Mouse (Mus musculus) kidney, adult 2 months (tissue): ENCODE results near the gene Ssr2. TPM values are rescaled to one million over a fixed set of nuclear protein-coding genes. Genes with fewer than 3 reads are reported as not detected.

ENCODE experiments used
- DNase-seq: peaks from one replicate; pipeline ENCODE4 v3.0.0; 2021
- H3K27ac ChIP-seq: fragments of 200-500 bp; 2 replicates; pipeline ENCODE4 v1.5.1; 2012; ENCODE audit warnings: low read depth, low read length, control low read depth, inconsistent platforms; ENCODE audit not compliant: insufficient read depth
- H3K27me3 ChIP-seq: fragments of 200-500 bp; replicated peaks from 2 replicates; pipeline ENCODE4 v1.6.1; 2012; ENCODE audit warnings: mild to moderate bottlenecking, moderate library complexity, low read length, inconsistent platforms; ENCODE audit not compliant: control insufficient read depth, insufficient read depth
- H3K36me3 ChIP-seq: fragments of 200-500 bp; 2 replicates; pipeline ENCODE4 v1.6.1; 2012; ENCODE audit warnings: mild to moderate bottlenecking, moderate library complexity, low read length, inconsistent platforms; ENCODE audit not compliant: control insufficient read depth, insufficient read depth
- H3K4me1 ChIP-seq: fragments of 200-500 bp; 2 replicates; pipeline ENCODE4 v1.6.1; 2011; ENCODE audit warnings: low read length; ENCODE audit not compliant: control insufficient read depth, insufficient read depth
- H3K4me3 ChIP-seq: fragments of 200-500 bp; 2 replicates; pipeline ENCODE4 v1.5.1; 2011; ENCODE audit warnings: mild to moderate bottlenecking, low read depth, low read length, control low read depth; ENCODE audit not compliant: insufficient read depth
- CTCF ChIP-seq: fragments of 200-500 bp; conservative IDR thresholded peaks from 2 replicates; pipeline ENCODE4 v1.5.1; 2011; ENCODE audit warnings: low read depth, mild to moderate bottlenecking, control low read depth, low read length, moderate library complexity, mixed read lengths; ENCODE audit not compliant: insufficient read depth, insufficient read length
- POLR2A ChIP-seq: fragments of 200-500 bp; IDR thresholded peaks from one replicate; pipeline ENCODE4 v1.6.1; 2011; ENCODE audit warnings: low read depth, low read length, control low read depth
- WGBS: fragments of 180-500 bp; shearing (Covaris S2); methylation state at CpG from one replicate; pipeline ENCODE4 v1.1.7; 2018; 5-methylcytosine and 5-hydroxymethylcytosine counted together
- polyA plus RNA-seq: library from polyadenylated mRNA; depleted of rRNA; stranded (reverse); fragments of >200 nt; gene quantifications from 2 replicates; pipeline ENCODE4 v1.2.3, GENCODE M21; 2012; rRNA removed

Gene Ssr2
- 180 and 193 TPM in 2 replicates for polyA plus RNA-seq

- TF ChIP-seq CTCF (no peak), POLR2A (no peak)
- no peak within 1 kb of the TSS for H3K4me3 ChIP-seq
- no peak within 1 kb of the TSS for H3K27ac ChIP-seq
- 82% methylated on average over 3 of the region's 3 CpGs for WGBS
- peaks cover 6% of the 10 kb centered on the region; the same call in 1 of the 2 replicates for H3K4me1 ChIP-seq
- no peaks in the 10 kb centered on the region for H3K36me3 ChIP-seq
- no peak for DNase-seq
- H3K27me3 ChIP-seq: no peaks in the 10 kb centered on the region
Measured at GRCm38 (mm10) chr3:88575540-88575939, at the start of gene Ssr2. Gene Ssr2 (plus strand): TSS chr3:88575876.

- DNase-seq: peak; percentile 92
- 31% methylated on average over 17 of the region's 17 CpGs for WGBS
- no peak overlapping the region for H3K27ac ChIP-seq
Measured at GRCm38 (mm10) chr3:88526157-88527131, 49.2 kb upstream of the Ssr2 start.

GRCm38 (mm10) chr3:88527565-88527964 lies 48.1 kb upstream of the Ssr2 start:
- 62% methylated on average over 8 of the region's 8 CpGs for WGBS
- DNase-seq: no peak
- Histone ChIP-seq H3K27me3 (no peaks in the 10 kb centered on the region), H3K4me3 (no peak overlapping the region), H3K36me3 (no peaks in the 10 kb centered on the region), H3K27ac (no peak overlapping the region), H3K4me1 (0 out of 2 replicates have a peak, but pooled peaks cover 7% of the 10 kb centered on the region)
- no peak for TF ChIP-seq POLR2A
- no peak for TF ChIP-seq CTCF

More at GRCm38 (mm10) chr3:88526157-88527131, 49.2 kb upstream of the Ssr2 start:
- Histone ChIP-seq H3K36me3 (no peaks in the 10 kb centered on the region), H3K27me3 (no peaks in the 10 kb centered on the region), H3K4me1 (0 out of 2 replicates have a peak, but pooled peaks cover 7% of the 10 kb centered on the region), H3K4me3 (no peak overlapping the region)
- TF ChIP-seq POLR2A (no peak), CTCF (peak; percentile 99; the same call in 1 of the 2 replicates)

GRCm38 (mm10) chr3:88528646-88529045 lies 47.0 kb upstream of the Ssr2 start:
- no peak for TF ChIP-seq POLR2A
- no peak for TF ChIP-seq CTCF
- no peaks in the 10 kb centered on the region for H3K27me3 ChIP-seq
- H3K27ac ChIP-seq: no peak overlapping the region
- 0 out of 2 replicates have a peak, but pooled peaks cover 7% of the 10 kb centered on the region for H3K4me1 ChIP-seq
- DNase-seq: peak; percentile 46
- H3K4me3 ChIP-seq: no peak overlapping the region
- H3K36me3 ChIP-seq: no peaks in the 10 kb centered on the region
- 64% methylated on average over 11 of the region's 11 CpGs for WGBS

- DNase-seq: peak; percentile 31
- H3K4me1 ChIP-seq: 0 out of 2 replicates have a peak, but pooled peaks cover 7% of the 10 kb centered on the region
- peak overlapping the region; percentile 6 for H3K27ac ChIP-seq
- no peaks in the 10 kb centered on the region for H3K36me3 ChIP-seq
- H3K4me3 ChIP-seq: no peak overlapping the region
- no peak for TF ChIP-seq POLR2A
- no peak for TF ChIP-seq CTCF
- no peaks in the 10 kb centered on the region for H3K27me3 ChIP-seq
- WGBS: 73% methylated on average over 7 of the region's 7 CpGs
Measured at GRCm38 (mm10) chr3:88529204-88530000, 46.3 kb upstream of the Ssr2 start.

GRCm38 (mm10) chr3:88530082-88530864 lies 45.4 kb upstream of the Ssr2 start:
- WGBS: 52% methylated on average over 11 of the region's 11 CpGs

More at GRCm38 (mm10) chr3:88530082-88530864, 45.4 kb upstream of the Ssr2 start:
- no peak overlapping the region; the same call in 1 of the 2 replicates for H3K27ac ChIP-seq
- no peak overlapping the region for H3K4me3 ChIP-seq
- DNase-seq: no peak
- no peaks in the 10 kb centered on the region for H3K36me3 ChIP-seq
- H3K27me3 ChIP-seq: no peaks in the 10 kb centered on the region
- TF ChIP-seq CTCF (no peak), POLR2A (no peak)
- H3K4me1 ChIP-seq: 0 out of 2 replicates have a peak, but pooled peaks cover 8% of the 10 kb centered on the region
